Mouse (Mus musculus): ENCODE data around the gene Castor2.

DNA sequence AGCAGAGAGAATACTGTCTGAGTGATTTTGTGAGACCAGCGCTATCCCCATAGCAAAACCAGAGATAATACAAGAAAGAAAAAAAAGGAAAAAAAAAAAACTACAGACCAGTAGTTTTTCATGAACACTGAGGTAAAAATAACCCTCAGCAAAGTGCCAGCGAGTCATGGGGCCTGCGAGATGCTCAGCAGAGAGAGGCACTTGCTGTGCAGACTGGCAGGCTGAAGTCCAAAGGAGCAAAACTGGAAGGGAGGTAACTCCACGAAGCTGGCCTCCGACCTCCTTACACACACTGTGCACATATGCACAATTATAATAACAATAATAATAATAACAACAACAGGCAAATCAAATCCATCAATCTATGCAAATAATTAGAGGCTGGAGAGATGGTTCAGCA is 12.3 kb upstream of the Castor2 start:
- no peak for TF ChIP-seq POLR2A (IDR thresholded peaks at IDR 0.05; ENCODE audit: borderline replicate concordance, control insufficient read depth, low read depth, low read length)
- TF ChIP-seq CTCF (IDR thresholded peaks at IDR 0.05; ENCODE audit: control insufficient read depth, insufficient read depth, low read length): no peak

Data from bone marrow, adult 2 months (tissue).